Mouse (Mus musculus): ENCODE data around the gene Rnf216. TPM values are rescaled to one million over a fixed set of nuclear protein-coding genes. Genes with fewer than 3 reads are reported as not detected.

Rnf216 gene
- polyA plus RNA-seq, 1 experiment from 2014 or later: 14.4 TPM

- Histone ChIP-seq H3K36me3 (peaks cover 23% of the 10 kb centered on the region; the same call in 1 of the 2 replicates), H3K9ac (peak overlapping the region; percentile 65), H3K4me1 (replicated peaks) (peaks cover 98% of the 10 kb centered on the region), H3K9me3 (replicated peaks) (no peaks in the 10 kb centered on the region), H3K27ac (peak overlapping the region; percentile 96), H3K4me2 (peak overlapping the region; percentile 61), H3K27me3 (no peaks in the 10 kb centered on the region), H3K4me3 (replicated peaks) (no peak overlapping the region; the same call in 1 of the 2 replicates)
- DNase-seq (no peak), ATAC-seq (ENCODE audit: low read depth) (no peak)
- 49% methylated on average over 5 of the region's 5 CpGs for WGBS (ENCODE audit: insufficient replicate concordance)
Measured at GRCm38 (mm10) chr5:143053132-143053972, 59.4 kb downstream of the Rnf216 start.

GRCm38 (mm10) chr5:143052677-143053076 is 60.1 kb downstream of the Rnf216 start:
- Histone ChIP-seq H3K9ac (peak overlapping the region; percentile 65), H3K4me1 (replicated peaks) (peaks cover 98% of the 10 kb centered on the region), H3K36me3 (peaks cover 28% of the 10 kb centered on the region), H3K4me3 (replicated peaks) (peak overlapping the region; percentile 1; the same call in 1 of the 2 replicates), H3K4me2 (peak overlapping the region; percentile 61), H3K9me3 (replicated peaks) (no peaks in the 10 kb centered on the region), H3K27me3 (no peaks in the 10 kb centered on the region), H3K27ac (peak overlapping the region; percentile 96)
- ATAC-seq (ENCODE audit: low read depth): peak; percentile 89
- 13% methylated on average over 2 of the region's 2 CpGs for WGBS (ENCODE audit: insufficient replicate concordance)
- DNase-seq: peak; percentile 67

GRCm38 (mm10) chr5:143051851-143052250 is 60.9 kb downstream of the Rnf216 start:
- H3K4me3 ChIP-seq (replicated peaks): 0 out of 2 replicates have a peak overlapping the region, but pooled peaks have one; percentile 1
- no peaks in the 10 kb centered on the region for H3K27me3 ChIP-seq
- 55% methylated on average over 6 of the region's 6 CpGs for WGBS (ENCODE audit: insufficient replicate concordance)
- peak overlapping the region; percentile 65 for H3K9ac ChIP-seq
- no peak for ATAC-seq (ENCODE audit: low read depth)
- H3K4me2 ChIP-seq: peak overlapping the region; percentile 61
- peaks cover 36% of the 10 kb centered on the region for H3K36me3 ChIP-seq
- H3K9me3 ChIP-seq (replicated peaks): no peaks in the 10 kb centered on the region
- no peak for DNase-seq
- peaks cover 98% of the 10 kb centered on the region for H3K4me1 ChIP-seq (replicated peaks)
- H3K27ac ChIP-seq: peak overlapping the region; percentile 96

- no peak for ATAC-seq (ENCODE audit: low read depth)
- H3K4me2 ChIP-seq: no peak overlapping the region
- 0 out of 2 replicates have a peak overlapping the region, but pooled peaks have one; percentile 11 for H3K9ac ChIP-seq
- H3K27me3 ChIP-seq: no peaks in the 10 kb centered on the region
- no peak overlapping the region for H3K4me3 ChIP-seq (replicated peaks)
- no peaks in the 10 kb centered on the region for H3K9me3 ChIP-seq (replicated peaks)
- 84% methylated on average over 5 of the region's 5 CpGs for WGBS (ENCODE audit: insufficient replicate concordance)
- peak overlapping the region; percentile 96 for H3K27ac ChIP-seq
- H3K36me3 ChIP-seq: peaks cover 45% of the 10 kb centered on the region
- no peak for DNase-seq
- H3K4me1 ChIP-seq (replicated peaks): peaks cover 94% of the 10 kb centered on the region
Measured at GRCm38 (mm10) chr5:143050273-143050672, 62.5 kb downstream of the Rnf216 start.

- 0 out of 2 replicates have a peak overlapping the region, but pooled peaks have one; percentile 11 for H3K9ac ChIP-seq
- no peak for DNase-seq
- ATAC-seq (ENCODE audit: low read depth): no peak
- H3K36me3 ChIP-seq: peaks cover 51% of the 10 kb centered on the region
- H3K27me3 ChIP-seq: no peaks in the 10 kb centered on the region
- H3K9me3 ChIP-seq (replicated peaks): no peaks in the 10 kb centered on the region
- peaks cover 95% of the 10 kb centered on the region for H3K4me1 ChIP-seq (replicated peaks)
- WGBS (ENCODE audit: insufficient replicate concordance): 78% methylated on average over 4 of the region's 4 CpGs
- peak overlapping the region; percentile 96 for H3K27ac ChIP-seq
- no peak overlapping the region for H3K4me2 ChIP-seq
- H3K4me3 ChIP-seq (replicated peaks): no peak overlapping the region
Measured at GRCm38 (mm10) chr5:143049746-143050145, 63.0 kb downstream of the Rnf216 start.

- 54% methylated on average over 1 of the region's 1 CpGs for WGBS (ENCODE audit: insufficient replicate concordance)
- H3K9me3 ChIP-seq (replicated peaks): no peaks in the 10 kb centered on the region
- H3K9ac ChIP-seq: 0 out of 2 replicates have a peak overlapping the region, but pooled peaks have one; percentile 2
- H3K4me2 ChIP-seq: no peak overlapping the region
- H3K4me3 ChIP-seq (replicated peaks): no peak overlapping the region
- peak overlapping the region; percentile 96 for H3K27ac ChIP-seq
- H3K27me3 ChIP-seq: no peaks in the 10 kb centered on the region
- DNase-seq (no peak), ATAC-seq (ENCODE audit: low read depth) (no peak)
- H3K4me1 ChIP-seq (replicated peaks): peaks cover 93% of the 10 kb centered on the region
- H3K36me3 ChIP-seq: peaks cover 58% of the 10 kb centered on the region
Measured at GRCm38 (mm10) chr5:143049013-143049385, 63.8 kb downstream of the Rnf216 start.

GRCm38 (mm10) chr5:143048232-143049012 is 64.4 kb downstream of the Rnf216 start:
- no peak for DNase-seq
- no peak for ATAC-seq (ENCODE audit: low read depth)
- Histone ChIP-seq H3K9ac (peak overlapping the region; percentile 34), H3K4me1 (replicated peaks) (peaks cover 93% of the 10 kb centered on the region), H3K4me3 (replicated peaks) (no peak overlapping the region), H3K27ac (peak overlapping the region; percentile 96), H3K4me2 (no peak overlapping the region), H3K9me3 (replicated peaks) (no peaks in the 10 kb centered on the region), H3K27me3 (no peaks in the 10 kb centered on the region), H3K36me3 (peaks cover 61% of the 10 kb centered on the region)

- Histone ChIP-seq H3K4me3 (replicated peaks) (no peak overlapping the region), H3K27ac (peak overlapping the region; percentile 96), H3K27me3 (no peaks in the 10 kb centered on the region), H3K4me2 (no peak overlapping the region), H3K9ac (peak overlapping the region; percentile 34), H3K36me3 (peaks cover 70% of the 10 kb centered on the region), H3K9me3 (replicated peaks) (no peaks in the 10 kb centered on the region), H3K4me1 (replicated peaks) (peaks cover 86% of the 10 kb centered on the region)
- no peak for DNase-seq
- 83% methylated on average over 1 of the region's 1 CpGs for WGBS (ENCODE audit: insufficient replicate concordance)
- ATAC-seq (ENCODE audit: low read depth): no peak
Measured at GRCm38 (mm10) chr5:143047586-143047985, 65.2 kb downstream of the Rnf216 start.

- no peak for ATAC-seq (ENCODE audit: low read depth)
Measured at GRCm38 (mm10) chr5:143043902-143044301, 68.9 kb downstream of the Rnf216 start.

GRCm38 (mm10) chr5:143043285-143043684 is 69.5 kb downstream of the Rnf216 start:
- no peak overlapping the region for H3K4me3 ChIP-seq (replicated peaks)
- ATAC-seq (ENCODE audit: low read depth) (no peak), DNase-seq (no peak)
- no peak overlapping the region for H3K4me2 ChIP-seq
- WGBS (ENCODE audit: insufficient replicate concordance): 84% methylated on average over 2 of the region's 2 CpGs
- H3K9me3 ChIP-seq (replicated peaks): no peaks in the 10 kb centered on the region
- no peaks in the 10 kb centered on the region for H3K27me3 ChIP-seq
- H3K4me1 ChIP-seq (replicated peaks): peaks cover 56% of the 10 kb centered on the region
- H3K36me3 ChIP-seq: peaks cover 62% of the 10 kb centered on the region
- H3K27ac ChIP-seq: peak overlapping the region; percentile 65
- H3K9ac ChIP-seq: no peak overlapping the region

More at GRCm38 (mm10) chr5:143043902-143044301, 68.9 kb downstream of the Rnf216 start:
- no peak overlapping the region for H3K4me2 ChIP-seq
- no peak for DNase-seq
- no peaks in the 10 kb centered on the region for H3K27me3 ChIP-seq
- no peaks in the 10 kb centered on the region for H3K9me3 ChIP-seq (replicated peaks)
- H3K27ac ChIP-seq: peak overlapping the region; percentile 65
- H3K36me3 ChIP-seq: peaks cover 65% of the 10 kb centered on the region
- 84% methylated on average over 2 of the region's 2 CpGs for WGBS (ENCODE audit: insufficient replicate concordance)
- peaks cover 56% of the 10 kb centered on the region for H3K4me1 ChIP-seq (replicated peaks)
- H3K4me3 ChIP-seq (replicated peaks): no peak overlapping the region
- H3K9ac ChIP-seq: no peak overlapping the region

- Histone ChIP-seq H3K27ac (peak overlapping the region; percentile 70), H3K4me2 (no peak overlapping the region), H3K4me1 (replicated peaks) (peaks cover 54% of the 10 kb centered on the region), H3K9me3 (replicated peaks) (no peaks in the 10 kb centered on the region), H3K9ac (no peak overlapping the region), H3K4me3 (replicated peaks) (no peak overlapping the region), H3K27me3 (no peaks in the 10 kb centered on the region), H3K36me3 (peaks cover 30% of the 10 kb centered on the region)
- DNase-seq (no peak), ATAC-seq (ENCODE audit: low read depth) (no peak)
- 54% methylated on average over 4 of the region's 4 CpGs for WGBS (ENCODE audit: insufficient replicate concordance)
Measured at GRCm38 (mm10) chr5:143038794-143039193, 74.0 kb downstream of the Rnf216 start.
